Mouse (Mus musculus) skeletal muscle tissue, adult 2 months (tissue): ENCODE results near the gene Spcs2.
"Not testable (repeated sequence)": the region's sequence is repeated elsewhere in the genome, so short reads cannot be mapped to it uniquely, and the experiment has no call there.

Source experiments
- DNase-seq: peaks from one replicate; pipeline ENCODE4 v3.0.0-alpha.2; 2012; ENCODE audit warnings: low read depth, low spot score

Spcs2 gene

GRCm38 (mm10) chr7:99824649-99825483, 38.4 kb downstream of the Spcs2 start:
- DNase-seq = no peak

DNA sequence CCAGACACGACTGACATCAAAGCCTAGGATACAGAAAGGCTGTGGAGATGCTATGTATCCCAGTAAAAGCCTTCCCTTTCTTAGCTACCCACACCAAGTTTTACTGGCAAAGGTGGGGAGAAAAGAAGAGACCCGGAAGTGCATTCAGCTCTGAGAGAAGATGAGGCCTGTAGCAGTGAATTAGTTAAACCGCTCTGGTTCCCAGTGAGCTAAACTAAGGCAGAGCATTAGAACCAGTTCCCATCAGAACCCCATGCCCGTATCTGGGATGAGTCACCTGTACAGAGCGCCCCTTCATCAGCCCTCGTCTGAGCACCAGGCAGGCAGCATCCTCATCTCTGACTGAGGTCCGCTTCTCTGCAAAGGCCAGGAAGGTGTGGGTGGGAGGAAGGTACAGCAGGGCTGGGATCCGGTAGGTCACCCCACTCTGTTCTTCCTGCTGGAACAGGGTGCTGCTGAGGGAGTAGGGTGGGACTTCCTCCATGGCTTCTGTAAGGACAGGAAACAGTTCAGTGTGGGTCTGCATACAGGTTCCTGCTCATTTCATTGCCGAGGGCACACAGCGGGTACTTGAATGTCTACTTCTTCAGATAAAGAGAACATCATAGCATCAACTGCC, 40.1 kb downstream of the Spcs2 start:
- no peak for DNase-seq

GRCm38 (mm10) chr7:99822426-99822825, 40.8 kb downstream of the Spcs2 start:
- DNase-seq = no peak

- no peak for DNase-seq
These were observed 41.3 kb downstream of the Spcs2 start for GRCm38 (mm10) chr7:99821953-99822352.

DNA sequence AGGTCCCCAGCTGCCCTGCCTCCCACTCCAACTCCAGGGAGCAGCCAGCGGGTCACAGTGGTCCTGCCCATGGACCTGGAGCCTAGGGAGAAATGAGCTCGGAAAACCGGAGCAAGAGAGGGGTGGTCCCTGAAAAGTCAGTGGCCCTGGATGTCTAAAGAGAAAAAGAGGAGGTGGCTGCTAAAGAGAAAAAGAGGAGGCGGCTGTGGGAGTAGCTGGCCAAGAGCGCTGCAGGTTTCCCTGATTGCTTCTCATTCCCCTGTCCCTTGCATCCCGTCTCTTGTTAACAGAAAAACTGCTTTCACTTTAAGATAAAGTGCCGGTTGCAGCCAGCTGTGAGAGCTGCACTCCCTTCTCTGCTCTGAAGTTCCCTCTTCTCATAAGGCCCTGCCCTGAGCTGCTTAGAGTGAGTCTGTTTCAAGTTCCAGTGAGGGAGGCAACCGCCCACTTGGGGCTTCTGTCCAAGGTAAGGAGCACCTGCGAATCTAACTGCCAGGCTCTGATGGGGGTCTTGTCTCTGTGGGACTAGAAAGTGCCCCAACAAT, 45.0 kb downstream of the Spcs2 start:
- DNase-seq = not testable (repeated sequence)

DNA sequence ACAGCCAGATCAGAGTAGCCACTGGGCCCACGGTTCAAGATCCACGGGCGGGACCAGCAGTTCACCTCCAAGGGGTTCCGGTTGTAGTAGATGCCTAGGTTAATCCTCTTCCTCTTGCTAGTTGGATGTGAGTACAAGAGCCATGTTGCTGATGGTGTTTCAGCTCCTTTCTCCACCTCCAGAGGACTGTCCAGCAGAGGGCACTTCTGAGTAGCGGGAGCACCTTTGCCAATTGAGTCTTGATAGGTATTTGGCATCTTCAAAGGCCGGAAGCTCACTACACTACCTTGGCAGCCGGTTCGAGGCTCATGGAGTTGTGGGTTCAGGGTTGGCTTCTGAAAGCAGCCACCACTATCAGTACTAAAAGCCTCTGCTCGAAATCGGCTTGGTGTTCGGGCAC, 49.9 kb downstream of the Spcs2 start:
- peak; percentile 15 for DNase-seq

- no peak for DNase-seq
These were observed 51.6 kb downstream of the Spcs2 start for GRCm38 (mm10) chr7:99811661-99812060.

GRCm38 (mm10) chr7:99810814-99811213, 52.4 kb downstream of the Spcs2 start:
- DNase-seq = no peak

GRCm38 (mm10) chr7:99807043-99807442, 56.2 kb downstream of the Spcs2 start:
- not testable (repeated sequence) for DNase-seq

DNA sequence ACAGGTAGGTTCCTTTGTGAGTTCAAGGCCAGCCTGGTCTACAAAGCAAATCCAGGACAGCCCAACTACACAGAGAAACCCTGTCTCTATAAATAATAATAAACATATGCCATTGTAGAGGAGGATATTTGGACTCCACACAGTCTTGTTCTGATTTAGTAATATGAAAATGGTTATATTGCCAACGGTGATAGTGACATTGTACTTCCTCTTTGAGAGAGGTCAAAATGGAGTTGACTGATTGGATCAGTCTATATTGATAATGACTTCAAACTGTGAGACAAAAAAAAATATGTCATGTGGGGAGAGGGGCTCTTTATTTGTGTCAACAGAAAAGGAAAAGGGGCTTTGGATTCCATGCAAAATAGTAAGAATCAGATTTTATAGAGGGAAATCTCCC, 57.9 kb downstream of the Spcs2 start:
- no peak for DNase-seq

- DNase-seq = not testable (repeated sequence)
These were observed 59.2 kb downstream of the Spcs2 start for GRCm38 (mm10) chr7:99804033-99804432.

DNA sequence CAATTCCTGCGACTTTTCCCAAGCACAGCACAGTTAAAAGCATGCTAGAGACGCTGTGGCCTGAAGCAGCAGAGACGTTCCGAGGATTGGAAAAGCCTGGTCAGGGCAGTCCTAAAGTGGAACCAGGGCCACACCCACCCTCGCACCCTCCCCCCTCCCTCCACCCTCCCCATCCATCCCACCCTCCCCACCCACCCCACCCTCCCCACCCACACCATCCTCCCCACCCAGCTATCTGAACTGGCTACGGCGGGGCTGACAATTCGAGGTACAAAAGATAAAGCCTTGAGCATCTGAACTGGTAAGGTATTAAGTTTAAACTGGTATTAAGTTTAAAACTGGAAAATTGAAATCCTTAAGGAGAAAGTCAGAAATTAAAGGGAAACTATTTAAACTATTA, 59.7 kb downstream of the Spcs2 start:
- DNase-seq = no peak

DNA sequence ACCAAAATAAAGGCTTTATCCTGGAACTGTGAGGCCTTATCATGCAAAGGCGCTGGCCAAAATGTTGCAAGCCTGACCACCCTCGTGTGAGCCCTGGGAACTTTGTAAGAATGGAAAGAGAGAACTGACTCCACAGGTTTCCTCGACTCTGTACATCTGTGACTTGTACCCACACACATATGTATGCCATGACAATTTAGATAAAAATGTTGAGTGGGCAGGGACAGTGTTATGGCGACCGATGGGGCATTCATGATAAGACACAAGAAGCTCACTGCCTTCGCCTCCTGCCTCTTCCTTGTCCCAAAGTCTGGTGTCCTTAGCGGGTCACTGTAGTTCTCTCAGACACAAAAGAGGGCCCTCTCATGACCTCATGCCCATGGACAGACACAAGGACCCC, 64.1 kb downstream of the Spcs2 start:
- no peak for DNase-seq

GRCm38 (mm10) chr7:99797911-99798647, 65.2 kb downstream of the Spcs2 start:
- peak; percentile 71 for DNase-seq

DNA sequence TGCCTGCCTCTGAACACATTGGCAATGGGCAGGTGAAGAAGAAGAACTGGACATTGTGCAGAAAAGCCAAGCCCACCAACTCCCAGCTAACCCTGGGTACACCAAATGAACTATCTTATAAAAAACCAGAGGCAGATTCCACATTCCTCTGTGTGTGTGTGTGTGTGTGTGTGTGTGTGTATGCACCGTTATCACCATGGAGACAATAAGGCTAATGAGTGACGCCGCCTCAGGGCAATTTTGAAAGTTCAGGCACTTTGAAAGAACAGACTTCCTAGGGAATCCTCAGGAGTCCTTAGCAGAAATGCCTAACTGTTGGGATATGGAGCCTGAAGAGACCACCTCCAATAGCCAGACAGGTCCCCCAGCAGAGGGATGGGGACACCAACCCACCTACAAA, 66.0 kb downstream of the Spcs2 start:
- no peak for DNase-seq

- no peak for DNase-seq
These were observed 66.8 kb downstream of the Spcs2 start for GRCm38 (mm10) chr7:99796471-99796870.

DNA sequence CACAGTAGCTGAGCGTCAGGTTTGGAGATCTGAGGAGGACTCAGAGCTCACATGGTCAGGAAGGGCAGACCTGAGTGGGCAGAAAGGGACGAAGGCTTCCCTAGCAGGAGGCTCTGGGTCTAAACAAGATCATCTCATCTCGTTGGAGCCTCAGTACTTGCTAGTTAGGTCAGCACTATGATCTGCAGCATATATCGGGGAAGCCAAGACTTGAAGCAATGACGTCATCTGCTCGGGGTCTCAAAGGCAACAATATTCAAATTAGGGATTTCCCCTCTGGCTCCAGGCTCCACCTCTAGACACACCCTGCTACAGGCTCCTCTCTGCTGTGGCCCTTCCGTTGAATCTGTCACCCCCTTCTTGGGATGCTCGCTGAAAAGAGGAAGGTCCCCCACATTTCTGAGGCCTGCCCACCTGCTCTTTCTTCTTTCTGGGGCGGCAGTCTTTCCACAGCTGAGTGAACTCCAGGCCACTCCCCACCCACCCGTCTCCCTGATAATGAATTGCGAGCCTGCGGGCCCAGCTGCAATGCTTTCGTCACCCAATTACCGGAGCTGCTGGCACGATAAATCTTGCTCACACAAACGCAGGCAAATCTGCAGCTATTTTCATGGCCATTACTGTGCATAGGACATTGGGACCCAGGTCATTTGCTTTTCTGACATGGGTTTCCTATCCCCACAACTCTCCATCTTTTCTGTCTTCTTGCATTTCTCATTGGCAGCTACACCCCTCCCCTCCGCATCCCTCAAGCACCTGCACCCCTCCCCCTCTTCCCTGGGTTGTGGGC, 67.9 kb downstream of the Spcs2 start:
- peak; percentile 14 for DNase-seq

DNA sequence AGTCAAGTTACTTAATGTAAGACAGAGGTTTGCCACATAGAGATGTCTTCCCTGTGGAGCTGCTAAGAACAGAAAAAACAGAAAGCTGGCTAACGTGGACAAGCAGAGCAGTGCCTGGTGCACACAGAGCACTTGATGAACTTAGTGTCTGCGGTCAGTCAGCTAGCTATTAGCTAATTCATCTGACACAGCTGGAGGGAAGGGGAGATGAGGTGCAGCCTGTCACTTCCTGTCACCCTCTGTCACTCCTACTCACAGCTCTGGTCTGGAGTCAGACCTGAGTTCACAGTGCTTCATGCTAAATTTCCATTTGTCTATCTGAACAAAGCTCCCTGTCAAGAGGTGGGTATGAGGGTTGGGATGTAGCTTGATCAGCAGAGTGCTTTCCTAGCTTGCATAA, 69.2 kb downstream of the Spcs2 start:
- no peak for DNase-seq

GRCm38 (mm10) chr7:99790816-99791215, 72.4 kb downstream of the Spcs2 start:
- DNase-seq = no peak

- DNase-seq = peak; percentile 59
These were observed 74.7 kb downstream of the Spcs2 start for GRCm38 (mm10) chr7:99788563-99788962.

GRCm38 (mm10) chr7:99787935-99788334, 75.3 kb downstream of the Spcs2 start:
- no peak for DNase-seq
